Mouse (Mus musculus) intestine, postnatal 0 days (tissue): ENCODE results near the gene Gm20662. TPM values are rescaled to one million over a fixed set of nuclear protein-coding genes. Genes with fewer than 3 reads are reported as not detected.

Experiments used
- ATAC-seq: fragments of 200-750 bp; cut with Nextera tagmentation; 2 replicates; pipeline ENCODE4 v1.8.0; 2017; ENCODE audit warnings: mild to moderate bottlenecking, moderate TSS enrichment, moderate library complexity
- H3K27ac ChIP-seq: fragments of 300-500 bp; sonication (generic); 2 replicates; pipeline ENCODE4 v1.5.1; 2014; ENCODE audit warnings: mild to moderate bottlenecking, low read depth, low read length, moderate library complexity
- H3K27me3 ChIP-seq: fragments of 300-500 bp; sonication (generic); replicated peaks from 2 replicates; pipeline ENCODE4 v1.6.1; 2014; ENCODE audit warnings: low read length, mixed read lengths; ENCODE audit not compliant: control insufficient read depth, insufficient read depth
- H3K36me3 ChIP-seq: fragments of 300-500 bp; sonication (generic); 2 replicates; pipeline ENCODE4 v1.6.1; 2014; ENCODE audit warnings: mild to moderate bottlenecking, moderate library complexity; ENCODE audit not compliant: control insufficient read depth, insufficient read depth
- H3K4me1 ChIP-seq: fragments of 300-500 bp; sonication (generic); replicated peaks from 2 replicates; pipeline ENCODE4 v1.6.1; 2014; ENCODE audit warnings: antibody characterized with exemption, low read length, mixed read lengths; ENCODE audit not compliant: control insufficient read depth, insufficient read depth
- H3K4me2 ChIP-seq: fragments of 300-500 bp; sonication (generic); replicated peaks from 2 replicates; pipeline ENCODE4 v1.6.1; 2014; ENCODE audit warnings: low read depth, mild to moderate bottlenecking, moderate library complexity
- H3K4me3 ChIP-seq: fragments of 300-500 bp; sonication (generic); 2 replicates; pipeline ENCODE4 v1.5.1; 2014; ENCODE audit warnings: low read depth, low read length
- H3K9ac ChIP-seq: fragments of 300-500 bp; sonication (generic); 2 replicates; pipeline ENCODE4 v1.6.1; 2014; ENCODE audit warnings: mild to moderate bottlenecking, low read depth, low read length
- H3K9me3 ChIP-seq: fragments of 300-500 bp; sonication (generic); 2 replicates; pipeline ENCODE4 v1.6.1; 2016; ENCODE audit warnings: mixed run types; ENCODE audit not compliant: control insufficient read depth
- CTCF ChIP-seq: sonication (generic); IDR thresholded peaks from 2 replicates; pipeline ENCODE4 v1.5.1; 2016; ENCODE audit warnings: low read depth, mild to moderate bottlenecking, control low read depth, antibody characterized with exemption, moderate library complexity
- WGBS: fragments of 180-500 bp; shearing (Covaris S2); extraction: QIAGEN DNeasy Blood & Tissue Kit; methylation state at CpG from one replicate; pipeline ENCODE4 v1.1.7; 2014; 5-methylcytosine and 5-hydroxymethylcytosine counted together
- polyA plus RNA-seq: library from polyadenylated mRNA; unstranded; fragments of >200 nt; fragmentation: Nextera tagmentation; extraction: Ambion mirVana; gene quantifications from 2 replicates; pipeline ENCODE4 v1.2.1, GENCODE M21; 2015

Gene Gm20662
- polyA plus RNA-seq, 1 experiment from 2014 or later = not detected

DNA sequence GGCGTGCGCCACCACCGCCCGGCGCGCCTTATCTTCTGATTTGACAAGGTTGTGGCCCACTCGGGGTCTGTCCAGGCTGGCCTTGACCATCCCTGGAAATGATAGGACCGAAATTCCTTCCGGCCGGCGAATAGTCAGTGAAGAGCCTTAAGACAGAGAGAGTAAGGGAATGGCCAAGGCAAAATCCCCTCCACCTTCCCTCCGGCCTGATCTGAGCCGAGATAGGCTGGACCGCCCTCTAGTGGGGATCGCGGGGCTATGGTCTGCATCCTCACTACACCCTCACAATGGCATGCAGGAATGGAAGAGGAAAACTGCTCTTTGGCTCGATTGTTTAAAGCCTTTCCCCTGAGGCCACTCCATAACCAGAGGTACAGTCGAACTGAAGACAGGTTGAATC is 9.8 kb upstream of the Gm20662 start:
- Histone ChIP-seq H3K4me3 (peak overlapping the region; percentile 61), H3K27me3 (no peaks in the 10 kb centered on the region), H3K27ac (no peak overlapping the region), H3K36me3 (peaks cover 5% of the 10 kb centered on the region), H3K9me3 (no peaks in the 10 kb centered on the region), H3K4me2 (peak overlapping the region; percentile 84), H3K4me1 (no peaks in the 10 kb centered on the region), H3K9ac (no peak overlapping the region)
- TF ChIP-seq CTCF = peak; percentile 95
- WGBS = 3% methylated on average over 18 of the region's 18 CpGs
- ATAC-seq = peak; percentile 37; the same call in 1 of the 2 replicates

DNA sequence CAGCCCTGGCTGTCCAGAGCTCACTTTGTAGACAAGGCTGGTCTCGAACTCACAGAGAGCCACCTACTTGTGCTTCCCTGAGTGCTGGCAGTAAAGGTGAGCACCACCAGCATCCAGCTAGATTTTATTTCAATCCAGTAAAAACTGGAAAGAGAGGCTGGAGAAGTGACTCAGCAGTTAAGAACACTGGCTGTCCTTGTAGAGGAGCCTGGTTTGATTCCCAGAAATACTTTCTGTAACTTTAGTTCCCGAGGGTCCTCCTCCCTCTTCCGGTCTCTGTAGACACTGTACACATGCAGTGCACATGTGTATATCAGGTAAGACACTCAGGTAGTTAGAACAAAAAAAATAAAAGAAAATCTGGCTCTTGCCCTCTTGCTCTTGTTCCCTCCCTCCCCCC is 8.2 kb upstream of the Gm20662 start:
- TF ChIP-seq CTCF = no peak
- Histone ChIP-seq H3K4me1 (no peaks in the 10 kb centered on the region), H3K9me3 (no peaks in the 10 kb centered on the region), H3K4me3 (no peak overlapping the region), H3K27ac (no peak overlapping the region), H3K9ac (no peak overlapping the region), H3K27me3 (no peaks in the 10 kb centered on the region), H3K36me3 (peaks cover 5% of the 10 kb centered on the region), H3K4me2 (no peak overlapping the region)
- WGBS = 74% methylated on average over 3 of the region's 3 CpGs
- ATAC-seq = no peak

DNA sequence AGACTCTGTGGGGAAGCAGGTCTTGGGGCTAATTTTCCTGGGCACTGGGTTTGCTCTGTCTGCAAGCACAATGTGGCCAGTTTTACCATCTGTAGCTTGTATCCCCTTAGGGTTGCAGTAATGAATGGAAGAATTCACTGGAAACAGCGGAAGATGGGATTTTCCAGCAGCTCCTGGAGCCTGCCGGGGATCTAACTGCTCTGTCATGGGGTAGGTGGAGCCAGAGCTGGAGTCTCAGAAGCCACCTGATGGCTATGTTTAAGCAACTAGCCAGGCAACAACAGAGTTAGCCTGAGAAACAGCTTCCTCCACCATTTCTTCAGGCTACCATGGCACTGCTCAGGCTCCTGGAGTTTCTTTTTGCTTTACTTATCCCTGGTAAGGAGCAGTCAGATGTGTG is 4.0 kb upstream of the Gm20662 start, which contains the start of gene Cdhr4:
Cdhr4 (plus strand) TSS at position 301 of the 400 bp plus-strand sequence.
- Histone ChIP-seq H3K36me3 (no peaks in the 10 kb centered on the region), H3K9ac (no peak within 1 kb of the TSS), H3K4me2 (no peak within 1 kb of the TSS), H3K4me3 (no peak within 1 kb of the TSS), H3K27ac (no peak within 1 kb of the TSS), H3K4me1 (no peaks in the 10 kb centered on the region), H3K9me3 (no peaks in the 10 kb centered on the region), H3K27me3 (no peaks in the 10 kb centered on the region)
- WGBS = 72% methylated on average over 2 of the region's 2 CpGs
- no peak for ATAC-seq
- no peak for TF ChIP-seq CTCF

DNA sequence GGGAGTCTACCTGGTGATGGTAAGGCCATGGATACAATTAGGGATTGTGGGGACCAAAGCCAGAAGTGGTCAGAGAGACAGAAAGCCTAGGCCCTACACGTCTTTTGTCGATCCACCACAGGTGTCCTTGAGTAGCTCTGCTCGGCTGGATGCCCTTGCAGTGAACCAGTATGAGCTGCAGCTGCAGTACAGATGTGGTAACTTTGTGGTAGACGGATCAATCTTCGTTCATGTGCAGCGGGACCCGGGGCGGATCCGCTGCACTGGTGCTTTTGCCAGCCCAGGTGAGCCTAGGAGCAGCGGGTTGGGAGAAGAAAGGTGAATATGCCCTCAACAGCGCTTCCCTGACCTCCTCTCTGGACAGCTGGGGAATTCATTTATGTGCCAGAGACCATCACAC is 3.1 kb upstream of the Gm20662 start:
- H3K27me3 ChIP-seq = no peaks in the 10 kb centered on the region
- 87% methylated on average over 11 of the region's 11 CpGs for WGBS
- no peaks in the 10 kb centered on the region for H3K4me1 ChIP-seq
- no peak overlapping the region for H3K4me3 ChIP-seq
- H3K9ac ChIP-seq = no peak overlapping the region
- no peak for ATAC-seq
- H3K27ac ChIP-seq = no peak overlapping the region
- H3K36me3 ChIP-seq = no peaks in the 10 kb centered on the region
- H3K9me3 ChIP-seq = no peaks in the 10 kb centered on the region
- no peak for TF ChIP-seq CTCF
- H3K4me2 ChIP-seq = no peak overlapping the region

DNA sequence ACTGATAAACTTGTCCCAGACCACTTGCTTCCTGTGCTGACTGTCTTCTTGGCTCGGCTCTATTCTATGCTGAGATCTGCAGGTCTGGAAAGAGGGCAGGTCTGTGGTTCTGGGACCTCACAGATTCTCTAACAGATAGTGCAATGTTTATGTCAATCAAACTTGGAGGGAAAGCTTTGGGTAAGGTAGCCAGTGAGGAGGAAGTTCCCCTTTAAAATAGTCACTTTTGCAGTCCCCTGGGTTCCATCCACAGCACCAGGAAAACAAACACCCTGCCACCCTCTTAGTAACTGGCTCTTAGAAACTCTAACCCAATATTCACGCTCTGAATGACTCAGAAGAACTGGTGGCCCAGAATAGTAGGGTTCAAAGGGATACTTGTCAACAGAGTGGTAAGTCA is 1.7 kb upstream of the Gm20662 start:
- no peak overlapping the region for H3K4me3 ChIP-seq
- WGBS = 53% methylated on average over 2 of the region's 2 CpGs
- no peak for ATAC-seq

DNA sequence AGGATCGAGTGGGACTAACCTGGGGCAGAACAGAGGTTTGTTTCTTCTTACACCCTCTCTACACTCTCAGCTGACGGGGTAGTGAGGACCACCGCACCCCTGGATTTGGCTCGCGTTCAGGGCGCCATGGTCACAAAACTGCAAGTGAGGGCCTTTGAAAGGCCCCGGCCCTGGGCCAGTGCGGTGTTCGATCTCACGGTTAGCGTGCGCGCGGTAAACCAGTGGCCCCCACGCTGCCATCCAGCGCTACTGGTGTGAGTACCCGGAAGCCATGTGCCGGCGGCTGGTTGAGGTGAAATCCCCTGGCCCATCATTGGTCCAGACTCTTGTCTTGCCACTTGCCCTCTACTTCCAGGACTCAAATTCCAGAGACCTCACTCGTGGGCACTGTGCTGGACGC is 636 bp upstream of the Gm20662 start:
- Histone ChIP-seq H3K4me3 (no peak overlapping the region), H3K27me3 (no peaks in the 10 kb centered on the region), H3K27ac (no peak overlapping the region), H3K4me2 (no peak overlapping the region), H3K9me3 (no peaks in the 10 kb centered on the region), H3K9ac (no peak overlapping the region), H3K4me1 (no peaks in the 10 kb centered on the region), H3K36me3 (no peaks in the 10 kb centered on the region)
- no peak for ATAC-seq
- TF ChIP-seq CTCF = no peak
- 94% methylated on average over 21 of the region's 21 CpGs for WGBS

More for the DNA sequence above, 1.7 kb upstream of the Gm20662 start:
- TF ChIP-seq CTCF = no peak
- H3K9me3 ChIP-seq = no peaks in the 10 kb centered on the region
- H3K27ac ChIP-seq = no peak overlapping the region
- H3K4me1 ChIP-seq = no peaks in the 10 kb centered on the region
- H3K36me3 ChIP-seq = no peaks in the 10 kb centered on the region
- no peaks in the 10 kb centered on the region for H3K27me3 ChIP-seq
- H3K4me2 ChIP-seq = no peak overlapping the region
- H3K9ac ChIP-seq = no peak overlapping the region
